Mouse (Mus musculus): ENCODE results near the gene Dgki. TPM values are rescaled to one million over a fixed set of nuclear protein-coding genes. Genes with fewer than 3 reads are reported as not detected.

The Dgki gene
- total and polyA plus RNA-seq, 3 experiments, result 4.4 to 8.7 (median 7.7) TPM

DNA sequence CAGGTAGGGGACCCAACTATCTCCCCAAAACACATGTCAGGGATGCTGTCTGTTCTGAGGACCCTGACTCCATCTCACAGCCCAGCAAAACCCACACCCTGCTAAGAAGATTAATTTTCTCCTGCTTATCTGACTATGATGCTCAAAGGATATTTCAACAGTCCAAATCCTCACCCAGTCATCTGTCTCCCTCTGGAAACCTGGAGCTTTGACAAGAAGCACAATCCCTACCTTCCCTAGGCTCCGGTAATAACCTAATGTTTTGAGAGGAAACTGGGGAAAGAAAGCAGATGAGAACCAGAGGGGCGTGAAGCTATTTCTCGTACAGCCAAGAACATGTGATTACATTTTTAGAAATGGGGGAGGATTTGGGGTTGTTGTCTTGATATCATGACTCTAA is 392.8 kb downstream of the Dgki start:
- no peak for TF ChIP-seq ETS1 (conservative IDR thresholded peaks at IDR 0.05; ENCODE audit: low read depth, low read length)
- Histone ChIP-seq H3K27me3 (replicated peaks) (no peaks in the 10 kb centered on the region), H3K9ac (ENCODE audit: insufficient read depth, low read depth) (no peak overlapping the region), H3K4me3 (replicated peaks in 1 of 3; ENCODE audit: low read depth in 2 of 3, low read length in 2 of 3, poor library complexity in 1 of 3) (no peak overlapping the region), H3K79me2 (replicated peaks; ENCODE audit: control insufficient read depth, extremely low read depth, insufficient read depth, poor library complexity, severe bottlenecking) (no peaks in the 10 kb centered on the region), H3K4me2 (ENCODE audit: insufficient read depth, low read depth, poor library complexity, severe bottlenecking) (no peak overlapping the region), H3K27ac (ENCODE audit: insufficient read depth, low read depth) (no peak overlapping the region), H3K36me3 (replicated peaks in 1 of 2; ENCODE audit: control insufficient read depth in 1 of 2, insufficient read depth in 1 of 2, low read length in 1 of 2) (peaks cover 2 to 8% of the 10 kb centered on the region in 2 experiments), H3K9me3 (replicated peaks; ENCODE audit: low read length) (no peaks in the 10 kb centered on the region), H3K4me1 (ENCODE audit: control insufficient read depth in 1 of 2, insufficient read depth in 2 of 2) (peaks cover 0 to 3% of the 10 kb centered on the region in 2 experiments; a peak in 1 of 4 replicates)
- no peak for DNase-seq (ENCODE audit: extremely low read depth)
- in situ Hi-C loops (cut with MboI; ENCODE audit: low pct_ligation_motif_present, low pct_unique_long_range_greater_than_20kb, low sequenced_read_pairs), result loop anchor here (10.0 kb wide), 1 partner anchor 212 kb away; no protein-coding TSS in a partner anchor
- dilution Hi-C loops (cut with MboI; ENCODE audit: extremely low pct_ligation_motif_present, extremely low pct_unique_long_range_greater_than_20kb, low sequenced_read_pairs), result no loop called here

DNA sequence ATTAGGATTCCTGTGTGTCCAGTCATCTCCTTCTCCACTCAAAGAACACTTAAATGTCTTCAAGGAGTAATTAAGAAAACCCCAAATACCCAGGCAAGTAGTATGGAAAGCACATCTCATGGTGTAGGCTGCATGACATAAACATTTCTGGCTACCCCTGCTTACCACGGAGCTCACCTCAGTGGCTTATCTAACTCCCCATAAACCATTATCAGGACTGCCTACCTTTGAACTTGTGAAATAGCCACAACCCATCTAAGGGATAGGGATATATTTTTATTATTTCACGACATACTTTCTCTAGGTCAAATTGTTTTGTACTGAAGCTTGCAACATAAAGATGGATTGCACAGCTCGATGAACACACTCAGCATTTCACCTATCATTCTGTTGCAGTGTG is 394.0 kb downstream of the Dgki start:
- Histone ChIP-seq H3K9me3 (replicated peaks; ENCODE audit: low read length) (no peaks in the 10 kb centered on the region), H3K4me3 (replicated peaks in 1 of 3; ENCODE audit: low read depth in 2 of 3, low read length in 2 of 3, poor library complexity in 1 of 3) (no peak overlapping the region), H3K36me3 (replicated peaks in 1 of 2; ENCODE audit: control insufficient read depth in 1 of 2, insufficient read depth in 1 of 2, low read length in 1 of 2) (peaks cover 0 to 7% of the 10 kb centered on the region in 2 experiments), H3K27me3 (replicated peaks) (no peaks in the 10 kb centered on the region), H3K4me2 (ENCODE audit: insufficient read depth, low read depth, poor library complexity, severe bottlenecking) (no peak overlapping the region), H3K9ac (ENCODE audit: insufficient read depth, low read depth) (no peak overlapping the region), H3K4me1 (ENCODE audit: control insufficient read depth in 1 of 2, insufficient read depth in 2 of 2) (peaks cover 0 to 6% of the 10 kb centered on the region in 2 experiments; a peak in 1 of 4 replicates), H3K79me2 (replicated peaks; ENCODE audit: control insufficient read depth, extremely low read depth, insufficient read depth, poor library complexity, severe bottlenecking) (no peaks in the 10 kb centered on the region), H3K27ac (ENCODE audit: insufficient read depth, low read depth) (no peak overlapping the region)
- TF ChIP-seq RAD21 (IDR thresholded peaks at IDR 0.05; ENCODE audit: low read depth, low read length), result no peak
- in situ Hi-C loops (cut with MboI; ENCODE audit: low pct_ligation_motif_present, low pct_unique_long_range_greater_than_20kb, low sequenced_read_pairs), result loop anchor here (10.0 kb wide), 1 partner anchor 211 kb away; no protein-coding TSS in a partner anchor
- dilution Hi-C loops (cut with MboI; ENCODE audit: extremely low pct_ligation_motif_present, extremely low pct_unique_long_range_greater_than_20kb, low sequenced_read_pairs), result no loop called here
- no peak for DNase-seq (ENCODE audit: extremely low read depth)

DNA sequence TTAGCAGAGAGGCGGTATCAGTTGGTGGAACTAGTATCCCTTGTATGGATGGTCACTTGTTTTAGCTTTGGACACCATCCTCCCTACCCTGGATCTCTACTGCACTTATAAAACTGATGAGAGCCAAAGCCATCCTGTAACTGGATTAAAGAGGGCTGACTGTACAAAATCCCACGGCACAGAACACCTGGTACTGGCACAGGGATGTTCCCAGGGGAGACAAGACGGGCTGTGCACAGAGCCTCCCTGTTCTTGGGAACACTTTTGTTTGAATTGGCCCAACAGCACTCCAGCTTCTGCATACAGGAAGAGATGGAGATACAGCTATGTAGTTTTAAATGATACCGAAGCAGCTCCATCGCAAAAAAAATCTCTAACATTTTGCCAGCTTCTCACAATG is 395.1 kb downstream of the Dgki start:
- no peak overlapping the region for H3K4me3 ChIP-seq (replicated peaks in 1 of 3; ENCODE audit: low read depth in 2 of 3, low read length in 2 of 3, poor library complexity in 1 of 3)
- no peaks in the 10 kb centered on the region for H3K79me2 ChIP-seq (replicated peaks; ENCODE audit: control insufficient read depth, extremely low read depth, insufficient read depth, poor library complexity, severe bottlenecking)
- peaks cover 0 to 4% of the 10 kb centered on the region in 2 experiments for H3K36me3 ChIP-seq (replicated peaks in 1 of 2; ENCODE audit: control insufficient read depth in 1 of 2, insufficient read depth in 1 of 2, low read length in 1 of 2)
- dilution Hi-C loops (cut with MboI; ENCODE audit: extremely low pct_ligation_motif_present, extremely low pct_unique_long_range_greater_than_20kb, low sequenced_read_pairs), result no loop called here
- no peak overlapping the region for H3K9ac ChIP-seq (ENCODE audit: insufficient read depth, low read depth)
- in situ Hi-C loops (cut with MboI; ENCODE audit: low pct_ligation_motif_present, low pct_unique_long_range_greater_than_20kb, low sequenced_read_pairs), result loop anchor here (10.0 kb wide), 1 partner anchor 210 kb away; no protein-coding TSS in a partner anchor
- no peak overlapping the region for H3K4me2 ChIP-seq (ENCODE audit: insufficient read depth, low read depth, poor library complexity, severe bottlenecking)
- no peak for DNase-seq (ENCODE audit: extremely low read depth)
- peaks cover 0 to 6% of the 10 kb centered on the region in 2 experiments; a peak in 1 of 4 replicates for H3K4me1 ChIP-seq (ENCODE audit: control insufficient read depth in 1 of 2, insufficient read depth in 2 of 2)
- no peaks in the 10 kb centered on the region for H3K27me3 ChIP-seq (replicated peaks)
- no peaks in the 10 kb centered on the region for H3K9me3 ChIP-seq (replicated peaks; ENCODE audit: low read length)
- H3K27ac ChIP-seq (ENCODE audit: insufficient read depth, low read depth), result no peak overlapping the region
- TF ChIP-seq MAZ (IDR thresholded peaks at IDR 0.05; ENCODE audit: low read depth, low read length) (no peak), KAT2A (IDR thresholded peaks at IDR 0.05; ENCODE audit: insufficient replicate concordance, low read length) (no peak), ZMIZ1 (IDR thresholded peaks at IDR 0.05; ENCODE audit: low read depth, low read length) (no peak), UBTF (IDR thresholded peaks at IDR 0.05; ENCODE audit: low read depth, low read length) (no peak), E2F4 (IDR thresholded peaks at IDR 0.05; ENCODE audit: insufficient replicate concordance, low read depth, low read length) (no peak), RCOR1 (conservative IDR thresholded peaks at IDR 0.05; ENCODE audit: low read depth, low read length) (no peak), HCFC1 (IDR thresholded peaks at IDR 0.05; ENCODE audit: low read depth, low read length) (no peak), MEF2A (IDR thresholded peaks at IDR 0.05; ENCODE audit: borderline replicate concordance, low read depth, low read length) (no peak), MYC (IDR thresholded peaks at IDR 0.05; ENCODE audit: low read depth, low read length) (no peak), USF2 (conservative IDR thresholded peaks at IDR 0.05; ENCODE audit: low read depth, low read length) (no peak), JUND (conservative IDR thresholded peaks at IDR 0.05; ENCODE audit: low read depth, low read length) (no peak), USF1 (IDR thresholded peaks at IDR 0.05; ENCODE audit: low read depth, low read length) (no peak), POLR2AphosphoS2 (IDR thresholded peaks at IDR 0.05; ENCODE audit: low read depth, low read length) (no peak), MAX (IDR thresholded peaks at IDR 0.05; ENCODE audit: low read length) (no peak), POLR2A (IDR thresholded peaks at IDR 0.05; ENCODE audit: low read depth, low read length) (no peak), IRF4 (IDR thresholded peaks at IDR 0.05; ENCODE audit: low read depth, low read length) (no peak), CHD1 (IDR thresholded peaks at IDR 0.05; ENCODE audit: low read depth, low read length) (no peak), NELFE (IDR thresholded peaks at IDR 0.05; ENCODE audit: low read depth, low read length) (no peak)

Data from CH12.LX (cell line).